Mouse (Mus musculus) right cerebral cortex, postnatal 4 days (tissue): ENCODE data around the gene 4933402E13Rik.

Experiments used
- DNase-seq: peaks from one replicate; pipeline ENCODE4 v3.0.0-alpha.2; 2022

Gene 4933402E13Rik

GRCm38 (mm10) chrX:62283199-62283598, at the start of gene 4933402E13Rik:
TSS of gene 4933402E13Rik (plus strand) at chrX:62283499.
- no peak for DNase-seq
